Mouse (Mus musculus): Measurements from ENCODE around the gene Nt5m. TPM values are rescaled to one million over a fixed set of nuclear protein-coding genes. Genes with fewer than 3 reads are reported as not detected.
A peak's percentile ranks its signal among the peaks of the same experiment; 100 is the strongest.

Nt5m gene
- 10 to 100 TPM; 26.0 to 30.8 TPM for total RNA-seq (2021)

GRCm38 (mm10) chr11:59839008-59839458, at the start of gene Nt5m:
TSS of gene Nt5m (plus strand) at chr11:59839447.
- peak; percentile 91 for DNase-seq (ENCODE audit: low spot score)
- intact Hi-C loops (cut with DNase I): no loop called here

DNA sequence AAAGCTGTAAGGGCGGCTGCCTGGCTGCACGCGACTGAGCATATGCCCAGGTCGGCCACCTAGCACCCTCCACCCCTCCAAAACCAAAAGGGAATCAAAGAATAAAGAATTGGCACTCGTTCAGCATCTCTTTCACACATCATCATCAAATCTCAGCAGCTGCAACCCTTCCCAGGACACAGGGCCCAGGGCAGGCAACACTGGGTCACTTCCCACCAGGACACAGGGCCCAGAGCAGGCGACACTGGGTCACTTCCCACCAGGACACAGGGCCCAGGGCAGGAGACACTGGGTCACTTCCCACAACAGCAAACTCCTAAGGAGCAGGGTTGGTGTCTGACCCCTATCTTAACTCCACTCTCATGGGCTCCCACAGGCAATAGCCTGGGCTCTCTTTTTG, 45.9 kb upstream of the Nt5m start:
- intact Hi-C loops (cut with DNase I): no loop called here

DNA sequence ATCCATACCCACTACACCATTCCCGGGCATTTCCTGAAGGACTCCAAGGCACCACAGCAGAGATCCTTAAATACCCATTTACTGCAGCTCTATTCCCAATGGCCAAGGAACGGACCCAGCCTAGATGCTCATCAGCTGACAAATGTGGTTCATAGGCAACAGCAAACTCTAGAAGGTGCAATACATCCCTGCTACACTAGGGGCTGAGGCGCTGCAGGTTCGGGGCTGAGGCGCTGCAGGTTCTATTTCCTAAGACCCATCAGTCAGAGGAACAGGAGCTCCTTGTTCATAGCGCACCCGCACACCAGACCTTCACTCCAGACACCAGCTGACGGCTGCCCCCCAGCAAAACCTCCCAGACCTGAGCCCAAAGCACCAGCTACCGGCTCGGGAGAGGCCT, 38.8 kb upstream of the Nt5m start:
- intact Hi-C loops (cut with DNase I): no loop called here

More for the DNA sequence above, 45.9 kb upstream of the Nt5m start:
- no peak for DNase-seq (ENCODE audit: low spot score)

DNA sequence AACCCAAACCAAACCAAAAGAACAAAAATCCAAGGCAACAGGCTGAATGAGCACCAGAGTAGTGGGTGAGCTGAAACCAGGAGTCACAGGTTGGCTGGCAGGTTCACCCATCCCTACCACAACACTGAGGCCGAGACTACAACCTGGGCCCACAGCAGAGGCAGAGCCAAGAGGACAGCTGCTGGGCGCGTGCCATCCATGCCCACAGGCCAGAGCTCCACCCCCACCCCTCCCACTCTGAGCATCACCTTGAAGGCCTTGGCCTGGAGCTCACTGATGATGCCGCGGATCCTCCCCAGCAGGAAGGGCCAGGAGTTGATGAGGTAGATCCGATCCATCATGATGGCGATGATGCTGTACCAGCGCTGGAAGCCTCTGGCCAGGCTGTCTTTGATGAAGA, 37.4 kb upstream of the Nt5m start:
- DNase-seq (ENCODE audit: low spot score): no peak
- intact Hi-C loops (cut with DNase I): no loop called here

More for the DNA sequence above, 38.8 kb upstream of the Nt5m start:
- DNase-seq (ENCODE audit: low spot score): no peak

DNA sequence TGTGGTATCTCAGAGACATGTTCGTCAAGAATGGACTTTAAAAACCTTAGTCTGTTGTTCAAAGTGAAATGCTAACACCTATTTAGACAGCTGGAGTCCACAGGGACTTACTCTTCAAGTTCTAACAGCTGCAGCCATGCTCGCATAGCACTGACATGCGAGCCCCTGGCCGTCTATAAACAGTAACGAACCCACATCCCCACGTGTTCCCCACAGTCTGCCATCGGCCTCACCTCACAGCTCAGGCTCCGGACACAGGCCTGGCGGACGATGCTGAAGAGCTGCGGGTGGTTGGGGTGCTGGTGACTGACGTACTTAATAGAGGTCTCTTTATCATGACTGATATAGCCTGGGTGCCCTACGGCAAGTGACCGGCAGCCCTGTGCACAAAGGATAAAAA, 35.7 kb upstream of the Nt5m start:
- DNase-seq (ENCODE audit: low spot score): no peak
- intact Hi-C loops (cut with DNase I): no loop called here

GRCm38 (mm10) chr11:59804409-59805110, 34.7 kb upstream of the Nt5m start:
- intact Hi-C loops (cut with DNase I): no loop called here
- DNase-seq (ENCODE audit: low spot score): no peak

DNA sequence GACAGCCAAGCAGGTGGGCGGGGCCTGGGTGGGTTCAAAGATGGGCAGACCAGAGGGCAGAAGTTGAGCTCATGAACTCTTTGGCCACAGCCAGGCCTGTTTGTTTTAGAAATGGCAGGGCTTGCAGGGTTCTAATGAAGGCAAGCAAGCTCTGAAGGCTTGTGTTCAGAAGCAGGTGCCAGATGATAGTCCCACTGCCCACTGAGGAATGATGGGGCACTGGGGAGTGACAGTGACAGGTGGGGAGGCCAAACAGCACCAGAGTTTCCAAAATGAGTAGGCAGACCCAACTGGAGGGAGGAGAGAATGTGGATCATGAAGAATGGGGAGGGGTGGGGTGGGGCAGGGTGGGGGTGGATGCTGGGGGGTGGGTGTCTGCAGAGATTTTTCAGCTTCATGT, 34.0 kb upstream of the Nt5m start:
- no peak for DNase-seq (ENCODE audit: low spot score)
- intact Hi-C loops (cut with DNase I): no loop called here

DNA sequence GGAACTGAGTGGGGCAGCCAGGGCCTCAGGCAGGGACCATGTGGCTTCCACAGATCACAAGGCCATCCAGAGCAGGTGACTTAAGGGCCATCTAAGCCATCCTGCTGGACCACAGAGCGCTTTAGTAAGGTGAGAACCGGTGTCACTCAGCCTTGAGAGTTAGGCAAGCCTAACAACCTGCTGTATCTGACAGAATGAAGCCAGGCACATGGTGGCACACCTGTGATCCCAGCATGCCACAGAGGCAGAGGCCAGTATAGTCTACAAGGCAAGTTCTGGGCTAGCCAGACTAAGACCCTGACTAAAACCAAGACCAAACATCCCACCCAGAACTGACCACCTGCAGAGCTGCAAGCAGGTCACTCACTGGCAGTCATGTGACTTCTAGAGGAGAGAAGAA, 33.6 kb upstream of the Nt5m start:
- DNase-seq (ENCODE audit: low spot score): no peak
- intact Hi-C loops (cut with DNase I): no loop called here

- DNase-seq (ENCODE audit: low spot score): no peak
- intact Hi-C loops (cut with DNase I): no loop called here
Observed at GRCm38 (mm10) chr11:59808170-59808960, 30.9 kb upstream of the Nt5m start.

DNA sequence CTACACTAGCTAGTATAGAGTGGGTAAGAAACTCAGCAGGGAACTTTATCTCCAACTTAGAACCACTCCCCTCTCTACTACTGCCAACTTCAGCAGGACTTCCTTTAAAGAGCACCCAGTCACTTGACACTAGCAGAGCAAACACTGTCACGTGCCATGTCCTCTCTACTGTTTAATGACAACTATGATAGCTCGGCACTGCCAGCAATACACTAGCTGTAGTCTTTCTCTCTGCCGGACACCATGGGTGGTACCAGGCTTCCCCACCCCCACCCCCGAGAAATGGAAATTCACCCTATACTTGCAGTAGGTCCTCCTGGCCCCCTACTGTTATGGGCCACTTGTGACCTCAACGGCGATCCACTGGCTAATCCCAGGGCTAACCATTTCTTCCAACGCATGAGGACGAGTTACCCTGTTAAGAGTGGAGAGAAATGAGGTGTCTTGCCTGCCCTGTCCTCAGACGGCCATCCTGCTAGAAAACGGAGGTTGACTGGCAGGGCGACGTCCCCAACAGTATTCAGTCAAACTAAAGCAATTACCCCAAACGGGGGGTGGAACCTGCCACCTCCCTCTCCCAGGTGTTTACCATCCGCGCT, 30.1 kb upstream of the Nt5m start:
- intact Hi-C loops (cut with DNase I): no loop called here
- no peak for DNase-seq (ENCODE audit: low spot score)

DNA sequence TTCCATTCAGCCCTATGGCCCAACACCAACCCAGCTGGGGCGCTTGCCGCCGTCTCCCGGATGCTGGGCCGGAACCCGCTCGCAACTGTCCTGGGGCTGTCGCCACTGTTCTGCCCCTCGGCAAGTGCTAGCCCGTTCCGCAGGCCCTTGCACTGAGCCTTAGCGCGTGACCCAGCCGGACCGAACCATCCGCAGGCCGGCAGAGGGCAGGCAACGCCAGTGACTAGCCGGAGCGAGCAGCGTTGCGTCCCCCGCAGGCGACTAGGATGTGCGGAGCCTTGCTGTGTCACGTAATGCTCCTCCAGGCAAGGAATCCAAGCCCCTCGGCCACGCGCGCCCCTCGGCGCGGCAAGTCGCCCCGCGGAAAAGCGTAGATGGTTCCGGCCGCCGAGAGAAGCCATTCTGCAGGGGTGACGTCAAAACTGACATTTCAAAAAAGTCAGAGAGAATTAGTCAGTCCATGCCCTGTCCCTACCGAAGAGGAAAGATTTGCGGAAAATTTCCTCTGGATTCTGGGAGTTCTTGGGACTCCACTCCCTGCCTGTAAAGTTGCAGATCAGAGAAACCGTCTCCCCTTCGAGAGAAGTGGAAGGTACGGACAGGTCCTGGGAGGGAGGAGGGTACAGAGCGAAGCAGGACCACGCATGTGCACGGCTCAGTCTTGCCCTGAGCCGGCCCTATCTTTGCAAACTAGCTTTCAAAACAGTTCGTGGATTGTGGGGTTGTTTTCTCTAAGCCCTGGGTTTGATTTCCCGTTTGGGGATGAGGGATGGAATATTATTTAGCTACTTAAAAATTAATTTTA, 29.4 kb upstream of the Nt5m start, which contains the start of gene Flcn:
Gene Flcn, minus strand, starts transcription at position 347 of the 805 bp plus-strand sequence.
- peak; percentile 71 for DNase-seq (ENCODE audit: low spot score)
- intact Hi-C loops (cut with DNase I): no loop called here

- intact Hi-C loops (cut with DNase I): no loop called here
- DNase-seq (ENCODE audit: low spot score): no peak
Observed at GRCm38 (mm10) chr11:59810480-59811158, 28.6 kb upstream of the Nt5m start.

GRCm38 (mm10) chr11:59811211-59811610, 28.0 kb upstream of the Nt5m start:
- intact Hi-C loops (cut with DNase I): no loop called here

DNA sequence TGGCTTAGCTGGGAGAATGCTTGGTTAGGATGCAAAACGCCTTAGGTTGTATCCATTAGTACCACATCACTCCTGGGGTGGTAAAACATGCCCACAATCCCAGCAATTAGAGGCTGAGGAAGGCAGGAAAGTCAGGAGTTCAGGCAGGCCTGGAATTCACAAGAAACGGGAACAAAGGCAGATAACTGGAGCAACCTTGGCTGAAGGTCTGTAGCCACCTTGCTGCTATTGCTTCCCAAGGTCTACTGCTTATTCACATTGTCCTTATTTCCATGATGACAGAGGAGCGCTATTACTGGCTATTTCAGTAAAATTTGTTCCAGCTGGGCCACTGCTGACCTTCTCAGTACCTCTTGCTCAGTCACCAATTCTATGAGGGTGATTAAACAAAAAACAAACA, 26.0 kb upstream of the Nt5m start:
- intact Hi-C loops (cut with DNase I): no loop called here
- DNase-seq (ENCODE audit: low spot score): no peak

More at GRCm38 (mm10) chr11:59811211-59811610, 28.0 kb upstream of the Nt5m start:
- DNase-seq (ENCODE audit: low spot score): no peak

- no peak for DNase-seq (ENCODE audit: low spot score)
- intact Hi-C loops (cut with DNase I): no loop called here
Observed at GRCm38 (mm10) chr11:59814311-59814710, 24.9 kb upstream of the Nt5m start.

DNA sequence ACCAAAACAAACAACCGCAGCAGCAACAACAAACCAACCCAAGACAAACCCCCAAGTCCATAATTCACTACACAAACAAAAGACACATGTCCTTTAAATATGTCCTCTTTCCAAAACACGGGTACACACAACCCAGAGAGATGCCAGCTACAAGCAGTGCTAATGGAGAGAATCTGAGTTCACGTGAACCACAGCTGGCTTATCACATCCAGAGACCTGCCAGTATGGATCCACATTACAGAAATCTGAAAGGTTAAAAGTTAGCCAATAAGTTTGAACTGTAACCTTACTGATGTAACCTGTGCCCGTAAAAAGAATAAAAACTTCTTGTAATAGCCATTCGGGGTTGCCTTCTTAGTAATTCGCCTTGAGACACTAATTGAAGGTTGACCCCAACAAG, 24.3 kb upstream of the Nt5m start:
- intact Hi-C loops (cut with DNase I): no loop called here
- DNase-seq (ENCODE audit: low spot score): no peak

GRCm38 (mm10) chr11:59815482-59816065, 23.7 kb upstream of the Nt5m start:
- DNase-seq (ENCODE audit: low spot score): no peak
- intact Hi-C loops (cut with DNase I): no loop called here

DNA sequence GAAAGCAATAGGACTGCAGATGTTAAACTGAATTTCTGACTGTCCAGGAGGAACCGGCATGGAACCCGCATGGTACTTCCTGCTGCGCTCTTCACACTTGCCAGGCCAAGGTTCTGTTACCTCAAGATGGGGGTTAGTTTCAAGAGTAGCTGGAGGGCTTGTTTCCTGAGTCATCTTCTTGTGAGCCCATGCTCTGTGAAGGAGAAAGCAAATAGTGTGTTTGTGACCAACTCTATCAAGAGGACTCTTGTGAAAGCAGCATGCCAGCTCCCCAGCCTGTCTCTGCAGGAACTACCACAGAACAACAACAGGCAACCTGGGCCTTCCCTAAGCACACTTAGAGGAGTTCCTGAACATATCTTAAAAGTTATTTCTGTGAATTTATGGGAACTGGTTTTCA, 21.3 kb upstream of the Nt5m start:
- intact Hi-C loops (cut with DNase I): no loop called here

GRCm38 (mm10) chr11:59821625-59822024, 17.6 kb upstream of the Nt5m start:
- intact Hi-C loops (cut with DNase I): no loop called here

More for the DNA sequence above, 21.3 kb upstream of the Nt5m start:
- DNase-seq (ENCODE audit: low spot score): no peak

More at GRCm38 (mm10) chr11:59821625-59822024, 17.6 kb upstream of the Nt5m start:
- no peak for DNase-seq (ENCODE audit: low spot score)
